Mouse (Mus musculus): Measurements from ENCODE around the gene Pipox. TPM values are rescaled to one million over a fixed set of nuclear protein-coding genes. Genes with fewer than 3 reads are reported as not detected.

The Pipox gene
- total RNA-seq (2023): not detected

DNA sequence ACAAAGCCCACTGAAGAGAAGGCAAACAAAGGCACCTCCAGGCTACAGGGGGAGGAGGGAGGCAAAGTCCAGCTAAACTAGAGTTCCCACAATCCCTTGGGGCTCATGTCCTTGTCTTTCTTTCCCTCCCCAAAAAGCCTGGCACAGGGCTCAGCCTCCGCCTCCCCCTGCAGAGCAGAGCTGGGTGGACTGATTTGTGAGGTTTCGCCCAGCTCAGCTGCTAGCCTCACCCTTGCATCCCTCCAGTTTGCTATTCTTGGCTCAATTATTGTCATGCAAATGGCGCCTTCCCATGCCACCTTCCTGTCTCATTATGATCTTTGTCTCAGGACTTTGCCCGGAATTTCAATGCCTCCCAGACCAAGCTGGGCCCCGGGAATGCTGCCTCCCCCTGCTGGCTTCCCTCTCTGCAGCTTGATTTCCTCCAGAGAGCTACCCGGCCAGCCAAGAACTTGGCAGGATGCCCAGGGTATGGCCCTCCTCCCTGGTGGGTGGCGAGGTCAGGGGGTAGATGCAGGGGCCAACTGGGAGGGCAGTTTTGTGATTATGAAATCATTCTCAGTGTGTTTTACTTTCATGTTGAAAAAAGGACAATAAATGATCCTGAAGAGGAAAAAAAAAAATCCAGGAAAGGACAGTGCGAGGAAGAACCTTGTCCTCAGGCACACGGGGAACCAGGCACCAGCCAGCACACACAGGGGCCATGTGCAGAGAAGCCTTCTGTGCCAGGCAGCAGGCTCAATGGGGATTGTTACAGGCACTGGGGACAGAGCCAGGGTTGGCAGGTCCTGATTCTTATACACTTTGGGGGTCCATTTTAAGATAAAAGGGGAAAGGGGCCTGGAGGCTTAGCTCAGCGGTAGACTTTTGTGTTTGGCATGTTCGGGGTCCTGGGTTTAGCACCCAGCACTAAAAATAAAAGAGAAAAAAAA is at the start of gene Pipox:
TSS of gene Pipox (minus strand) at position 310 of the 932 bp plus-strand sequence.

DNA sequence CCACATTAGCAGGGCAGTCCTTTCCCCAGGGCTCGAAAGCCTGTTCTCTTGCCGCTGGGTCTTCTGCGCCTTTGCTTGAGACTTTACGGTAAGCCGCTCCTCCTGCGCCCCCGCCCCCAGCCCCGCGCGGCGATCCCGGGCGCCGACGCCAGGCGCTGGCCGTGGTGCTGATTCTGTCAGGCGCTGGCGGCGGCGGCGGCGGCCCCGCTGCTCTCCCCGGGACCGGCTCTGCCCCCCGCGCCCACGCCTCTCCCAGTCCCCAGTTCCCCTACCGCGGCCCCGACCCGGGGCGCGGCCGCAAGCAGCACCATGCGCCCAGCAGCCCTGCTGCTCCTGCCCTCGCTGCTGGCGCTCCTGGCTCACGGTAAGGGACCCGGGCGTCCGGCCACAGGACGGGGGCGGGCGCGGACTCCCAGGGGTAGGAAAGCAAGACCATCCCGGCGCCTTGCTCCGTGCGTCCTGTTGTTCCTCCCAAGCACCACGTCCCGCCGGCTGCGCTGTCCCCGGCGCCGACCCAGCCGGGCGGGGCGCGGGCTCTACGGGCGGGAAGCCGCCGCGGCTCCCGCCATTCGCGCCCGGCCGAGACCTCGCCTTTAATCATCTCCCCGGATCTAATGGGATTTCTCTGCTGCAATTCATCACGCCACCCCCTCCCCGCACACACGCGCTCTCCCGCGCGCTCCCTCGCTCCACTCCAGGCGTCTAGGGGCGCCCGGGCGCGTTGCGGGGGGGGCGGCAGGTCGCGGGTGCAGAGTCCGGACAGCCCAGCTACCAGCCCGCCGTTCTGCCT is 37.0 kb upstream of the Pipox start, which contains the start of gene Sez6:
TSS of gene Sez6 (plus strand) at position 50 of the 790 bp plus-strand sequence.

Other genes starting within 250 kb of the Pipox start
- gene Nufip2, start 207.9 kb downstream of the Pipox start, total RNA-seq (2023): 10 to 100 TPM; 78.0 to 96.1 TPM
- not detected for gene Cryba1, start 168.8 kb downstream of the Pipox start, total RNA-seq (2023)
- 10 to 100 TPM; 63.0 to 64.6 TPM for gene Myo18a, start 130.8 kb downstream of the Pipox start, total RNA-seq (2023)
- not detected for gene Gm10277, start 106.3 kb downstream of the Pipox start, total RNA-seq (2023)
- not detected for gene Sez6, start 36.7 kb upstream of the Pipox start, total RNA-seq (2023)
- gene Phf12, start 88.7 kb upstream of the Pipox start, total RNA-seq (2023): 10 to 100 TPM; 80.1 to 87.9 TPM
- 1 to 10 TPM; 3.0 to 3.5 TPM for gene Dhrs13, start 138.2 kb upstream of the Pipox start, total RNA-seq (2023)
- 100 to 1,000 TPM; 133 to 140 TPM for gene Flot2, start 143.8 kb upstream of the Pipox start, total RNA-seq (2023)
- 10 to 100 TPM; 15.4 to 16.7 TPM for gene Eral1, start 186.3 kb upstream of the Pipox start, total RNA-seq (2023)
- gene Fam222b, start 200.6 kb upstream of the Pipox start, total RNA-seq (2023): 10 to 100 TPM; 41.9 to 50.7 TPM